Mouse (Mus musculus): ENCODE data around the gene Lrrc3. TPM values are rescaled to one million over a fixed set of nuclear protein-coding genes. Genes with fewer than 3 reads are reported as not detected.
A peak's percentile ranks its signal among the peaks of the same experiment; 100 is the strongest.

Gene Lrrc3
- polyA plus RNA-seq, 1 experiment: 8.6 TPM

DNA sequence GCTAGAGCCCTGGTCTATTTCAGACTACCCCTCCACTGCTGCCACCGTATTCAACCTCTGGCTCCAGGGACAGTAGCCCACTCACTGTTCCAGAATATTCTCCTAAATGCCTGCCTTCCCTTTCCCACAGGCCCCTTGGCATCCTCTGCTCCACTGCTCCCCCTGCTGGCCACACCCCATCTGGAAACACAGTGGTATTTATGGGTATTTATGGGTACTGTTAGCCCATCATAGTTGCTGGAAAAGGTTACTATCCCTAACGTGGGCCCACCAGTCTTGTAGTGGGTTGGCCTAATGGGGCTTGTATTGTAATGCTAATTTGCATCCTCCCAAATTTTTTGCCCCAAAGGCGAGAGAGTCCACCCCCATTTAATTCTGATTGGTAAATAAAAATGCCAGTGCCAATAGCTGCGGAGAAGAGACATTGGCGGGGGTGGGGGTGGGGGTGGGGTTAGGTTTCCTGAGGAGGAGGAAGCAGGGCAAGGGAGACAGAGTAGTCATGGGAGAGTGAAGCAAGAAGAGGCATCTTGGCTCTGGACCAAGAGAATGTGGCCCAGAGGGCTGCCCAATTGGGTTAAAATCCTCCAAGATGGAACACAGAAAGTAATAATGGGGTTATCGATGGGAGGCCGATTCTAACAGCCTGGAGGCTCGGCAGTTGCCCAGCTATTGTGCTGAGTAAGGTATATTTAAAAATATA, 14.4 kb upstream of the Lrrc3 start:
- WGBS: 57% methylated on average over 8 of the region's 8 CpGs
- Histone ChIP-seq H3K4me1 (ENCODE audit: control insufficient read depth, insufficient read depth, low read length) (no peaks in the 10 kb centered on the region), H3K4me3 (ENCODE audit: insufficient read depth, low read depth, low read length) (no peak overlapping the region), H3K36me3 (ENCODE audit: control insufficient read depth, insufficient read depth, low read length) (no peaks in the 10 kb centered on the region), H3K27ac (ENCODE audit: insufficient read depth, low read depth, low read length) (no peak overlapping the region), H3K27me3 (replicated peaks; ENCODE audit: control insufficient read depth, insufficient read depth, low read length) (no peaks in the 10 kb centered on the region)
- peak; percentile 63 for DNase-seq
- TF ChIP-seq CTCF (conservative IDR thresholded peaks at IDR 0.05; ENCODE audit: insufficient read depth, insufficient read length, low read depth, low read length): peak; percentile 89
- no peak for TF ChIP-seq POLR2A (IDR thresholded peaks at IDR 0.05; ENCODE audit: low read depth, low read length)

DNA sequence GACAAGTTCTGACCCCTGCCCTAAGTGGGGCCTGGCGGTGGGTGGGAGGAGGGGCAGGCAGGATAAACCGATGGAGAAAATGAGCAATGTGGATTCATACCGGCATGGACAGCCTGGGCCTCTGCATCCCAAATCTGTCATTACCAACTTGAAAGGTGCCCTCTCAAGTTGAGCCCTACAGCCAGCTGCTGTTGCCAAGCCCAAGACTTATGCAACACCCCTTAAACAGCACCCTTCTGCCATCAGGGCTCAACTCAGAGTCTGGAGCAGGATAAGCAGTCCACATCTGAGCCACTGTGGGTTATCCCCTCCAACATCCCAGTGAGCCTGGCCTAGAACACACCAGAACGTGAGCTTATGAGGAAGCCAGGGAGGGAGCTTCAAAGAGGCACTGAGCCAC, 11.0 kb upstream of the Lrrc3 start:
- 75% methylated on average over 4 of the region's 4 CpGs for whole genome bisulfite sequencing
- no peak for TF ChIP-seq POLR2A (IDR thresholded peaks at IDR 0.05; ENCODE audit: low read depth, low read length)
- no peak for TF ChIP-seq CTCF (conservative IDR thresholded peaks at IDR 0.05; ENCODE audit: insufficient read depth, insufficient read length, low read depth, low read length)
- H3K27me3 ChIP-seq (replicated peaks; ENCODE audit: control insufficient read depth, insufficient read depth, low read length): no peaks in the 10 kb centered on the region
- H3K4me1 ChIP-seq (ENCODE audit: control insufficient read depth, insufficient read depth, low read length): no peaks in the 10 kb centered on the region
- H3K36me3 ChIP-seq (ENCODE audit: control insufficient read depth, insufficient read depth, low read length): no peaks in the 10 kb centered on the region
- no peak for DNase-seq
- H3K4me3 ChIP-seq (ENCODE audit: insufficient read depth, low read depth, low read length): no peak overlapping the region
- no peak overlapping the region for H3K27ac ChIP-seq (ENCODE audit: insufficient read depth, low read depth, low read length)

DNA sequence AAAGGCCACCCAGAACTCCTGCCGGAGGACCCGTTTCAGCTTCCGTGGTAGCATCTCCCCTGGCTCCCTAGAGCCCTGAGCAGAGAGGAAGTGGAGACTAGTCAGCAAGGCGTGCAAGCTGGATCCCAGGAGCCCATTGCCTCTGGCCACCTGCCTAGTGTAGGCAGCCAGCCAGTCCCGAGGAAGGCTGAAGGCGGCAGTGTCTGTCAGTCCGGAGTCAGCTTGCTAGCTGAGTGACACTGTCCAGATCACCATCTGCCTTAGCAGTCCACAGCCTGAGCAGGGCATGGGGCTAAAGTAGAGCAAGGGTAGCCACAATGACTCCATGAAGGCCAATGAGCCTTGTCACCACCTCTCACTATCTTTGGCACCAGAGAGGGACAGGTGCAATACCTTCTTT, 10.3 kb upstream of the Lrrc3 start:
- Histone ChIP-seq H3K36me3 (ENCODE audit: control insufficient read depth, insufficient read depth, low read length) (no peaks in the 10 kb centered on the region), H3K27ac (ENCODE audit: insufficient read depth, low read depth, low read length) (no peak overlapping the region), H3K4me1 (ENCODE audit: control insufficient read depth, insufficient read depth, low read length) (no peaks in the 10 kb centered on the region), H3K27me3 (replicated peaks; ENCODE audit: control insufficient read depth, insufficient read depth, low read length) (no peaks in the 10 kb centered on the region), H3K4me3 (ENCODE audit: insufficient read depth, low read depth, low read length) (no peak overlapping the region)
- peak; percentile 20 for DNase-seq
- 61% methylated on average over 7 of the region's 7 CpGs for WGBS
- TF ChIP-seq POLR2A (IDR thresholded peaks at IDR 0.05; ENCODE audit: low read depth, low read length) (no peak), CTCF (conservative IDR thresholded peaks at IDR 0.05; ENCODE audit: insufficient read depth, insufficient read length, low read depth, low read length) (no peak)

DNA sequence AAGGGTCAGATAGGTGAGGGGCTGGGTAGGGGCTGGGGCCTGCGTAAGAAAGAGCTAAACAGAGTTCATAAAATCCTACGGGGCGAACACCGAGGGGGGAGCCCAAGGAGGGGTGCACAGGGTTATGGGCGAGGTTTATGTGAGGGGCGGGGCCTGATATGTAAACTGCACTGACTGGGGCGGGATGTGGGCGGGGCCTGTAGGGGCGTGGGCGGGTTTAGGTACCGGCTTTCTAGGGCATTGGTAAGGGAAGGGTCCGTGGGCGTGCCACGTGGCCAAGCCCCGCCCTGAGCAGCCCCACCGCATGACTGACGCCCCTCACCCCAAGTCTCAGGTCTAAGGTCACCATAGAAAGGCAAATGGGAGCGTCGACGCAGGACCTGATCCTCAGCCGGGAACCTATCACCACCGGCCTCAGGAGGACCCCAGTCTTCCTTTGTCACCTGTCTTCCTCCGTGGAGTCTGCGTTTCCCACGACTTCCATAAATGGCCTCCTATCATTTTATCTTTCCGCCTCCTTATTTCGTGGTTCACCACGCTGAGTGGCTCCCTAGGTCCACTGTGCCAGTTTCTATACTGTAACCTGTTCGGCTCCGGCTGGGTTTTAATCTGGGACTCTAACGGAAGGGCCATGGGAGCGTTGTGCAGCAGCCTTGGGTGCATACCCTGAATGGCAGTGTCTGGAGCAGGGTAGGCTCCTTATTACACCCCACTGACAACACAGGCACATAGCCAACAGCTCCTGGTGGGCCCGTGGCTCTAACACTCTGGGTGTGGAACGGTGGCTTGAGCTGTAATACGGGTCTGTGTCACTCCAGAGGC, 769 bp upstream of the Lrrc3 start:
- 7% methylated on average over 35 of the region's 35 CpGs for WGBS
- peak; percentile 49 for DNase-seq
- no peak for TF ChIP-seq CTCF (conservative IDR thresholded peaks at IDR 0.05; ENCODE audit: insufficient read depth, insufficient read length, low read depth, low read length)
- no peak for TF ChIP-seq POLR2A (IDR thresholded peaks at IDR 0.05; ENCODE audit: low read depth, low read length)
- Histone ChIP-seq H3K4me3 (ENCODE audit: insufficient read depth, low read depth, low read length) (peak overlapping the region; percentile 53; the same call in 1 of the 2 replicates), H3K27ac (ENCODE audit: insufficient read depth, low read depth, low read length) (no peak overlapping the region), H3K36me3 (ENCODE audit: control insufficient read depth, insufficient read depth, low read length) (no peaks in the 10 kb centered on the region), H3K27me3 (replicated peaks; ENCODE audit: control insufficient read depth, insufficient read depth, low read length) (no peaks in the 10 kb centered on the region), H3K4me1 (ENCODE audit: control insufficient read depth, insufficient read depth, low read length) (peaks cover 9% of the 10 kb centered on the region)

DNA sequence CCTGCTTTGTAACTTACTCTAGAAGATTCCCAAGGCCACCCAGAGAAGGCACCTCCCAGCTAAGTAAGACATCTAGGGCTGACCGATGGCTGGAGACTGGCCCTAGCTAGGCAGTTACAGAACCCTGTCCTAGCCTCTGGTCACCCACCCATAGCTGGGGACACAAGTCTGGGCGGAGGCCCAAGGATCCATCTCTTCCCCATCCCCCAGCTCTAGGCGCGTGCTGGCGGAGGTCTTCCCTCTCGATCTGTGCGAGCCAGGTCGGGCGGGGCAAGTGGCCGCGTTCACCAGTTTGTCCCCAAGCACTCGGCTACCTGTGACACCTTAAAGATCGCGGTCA, 495 bp downstream of the Lrrc3 start:
- Histone ChIP-seq H3K27ac (ENCODE audit: insufficient read depth, low read depth, low read length) (no peak overlapping the region), H3K4me3 (ENCODE audit: insufficient read depth, low read depth, low read length) (peak overlapping the region; percentile 53), H3K4me1 (ENCODE audit: control insufficient read depth, insufficient read depth, low read length) (peaks cover 9% of the 10 kb centered on the region), H3K27me3 (replicated peaks; ENCODE audit: control insufficient read depth, insufficient read depth, low read length) (no peaks in the 10 kb centered on the region), H3K36me3 (ENCODE audit: control insufficient read depth, insufficient read depth, low read length) (no peaks in the 10 kb centered on the region)
- 3% methylated on average over 14 of the region's 14 CpGs for WGBS
- TF ChIP-seq CTCF (conservative IDR thresholded peaks at IDR 0.05; ENCODE audit: insufficient read depth, insufficient read length, low read depth, low read length): no peak
- TF ChIP-seq POLR2A (IDR thresholded peaks at IDR 0.05; ENCODE audit: low read depth, low read length): no peak
- DNase-seq: peak; percentile 35

DNA sequence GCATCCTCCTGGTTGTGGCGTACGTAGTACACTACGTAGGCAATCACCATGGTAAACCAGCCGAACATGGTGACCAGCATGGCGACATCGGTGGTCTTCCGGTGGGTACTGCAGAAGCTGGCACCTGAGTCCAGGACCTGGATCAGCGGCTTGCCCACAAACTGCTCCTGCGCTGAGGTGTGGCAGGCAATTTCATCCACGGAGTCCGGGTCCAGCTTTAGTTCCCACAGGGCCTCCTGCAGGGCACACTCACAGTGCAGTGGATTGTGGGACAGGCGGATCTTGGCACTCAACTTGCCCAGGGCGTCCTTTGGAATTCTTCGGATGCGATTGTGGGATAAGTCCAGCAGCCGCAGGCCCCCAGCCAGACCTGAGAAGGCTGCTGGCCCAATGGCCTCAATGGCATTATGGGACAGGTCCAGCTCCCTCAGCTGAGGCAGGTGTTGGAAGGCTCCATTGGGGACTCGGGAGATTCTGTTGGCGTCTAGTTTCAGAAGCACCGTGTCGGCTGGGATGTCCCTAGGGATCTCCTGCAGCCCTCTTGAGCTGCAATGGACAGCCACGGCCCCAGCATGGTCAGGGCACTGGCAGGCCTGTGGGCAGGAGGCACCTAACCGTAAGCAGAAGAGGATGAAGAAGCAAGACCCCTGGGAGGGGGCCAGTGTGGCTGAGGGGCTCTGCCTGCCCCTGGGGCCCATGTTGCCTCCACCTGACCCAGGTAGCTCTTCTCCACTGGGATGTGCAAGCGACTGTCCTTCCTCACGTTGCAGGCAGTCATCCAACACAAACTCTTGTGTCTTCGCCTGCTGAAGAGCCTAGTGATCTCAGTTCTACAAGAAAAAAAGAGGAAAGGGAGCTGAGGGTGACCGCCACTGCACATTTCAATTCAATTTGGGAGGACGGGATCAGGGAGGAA, 1.2 kb downstream of the Lrrc3 start:
- Histone ChIP-seq H3K4me3 (ENCODE audit: insufficient read depth, low read depth, low read length) (no peak overlapping the region), H3K27ac (ENCODE audit: insufficient read depth, low read depth, low read length) (no peak overlapping the region), H3K4me1 (ENCODE audit: control insufficient read depth, insufficient read depth, low read length) (peaks cover 9% of the 10 kb centered on the region), H3K36me3 (ENCODE audit: control insufficient read depth, insufficient read depth, low read length) (no peaks in the 10 kb centered on the region), H3K27me3 (replicated peaks; ENCODE audit: control insufficient read depth, insufficient read depth, low read length) (no peaks in the 10 kb centered on the region)
- peak; percentile 33 for DNase-seq
- WGBS: 85% methylated on average over 27 of the region's 27 CpGs
- no peak for TF ChIP-seq POLR2A (IDR thresholded peaks at IDR 0.05; ENCODE audit: low read depth, low read length)
- TF ChIP-seq CTCF (conservative IDR thresholded peaks at IDR 0.05; ENCODE audit: insufficient read depth, insufficient read length, low read depth, low read length): no peak
